Mouse (Mus musculus): ENCODE data around the gene Itih1.

Itih1 gene

DNA sequence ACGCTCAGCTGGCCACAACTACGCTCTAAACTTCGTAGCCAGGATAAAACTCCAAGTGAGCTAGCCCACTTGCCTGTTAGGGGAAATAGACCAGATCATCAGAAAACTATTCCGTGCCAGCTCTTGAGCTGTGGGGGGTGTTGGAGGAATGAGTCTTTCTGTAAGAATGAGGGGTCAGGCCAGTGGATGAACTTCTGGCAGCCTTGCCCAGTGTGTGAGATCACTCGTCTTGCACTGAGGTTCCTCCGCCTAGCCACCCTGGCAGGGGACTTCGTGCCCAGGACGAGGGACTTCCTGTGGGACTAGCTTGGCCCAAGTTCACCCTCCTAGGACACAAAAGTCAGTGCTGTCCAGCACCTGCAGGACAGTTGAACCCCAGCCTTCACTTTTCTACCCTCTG is 38.8 kb downstream of the Itih1 start:
- peak; percentile 92 for DNase-seq (ENCODE audit: low read depth)

DNA sequence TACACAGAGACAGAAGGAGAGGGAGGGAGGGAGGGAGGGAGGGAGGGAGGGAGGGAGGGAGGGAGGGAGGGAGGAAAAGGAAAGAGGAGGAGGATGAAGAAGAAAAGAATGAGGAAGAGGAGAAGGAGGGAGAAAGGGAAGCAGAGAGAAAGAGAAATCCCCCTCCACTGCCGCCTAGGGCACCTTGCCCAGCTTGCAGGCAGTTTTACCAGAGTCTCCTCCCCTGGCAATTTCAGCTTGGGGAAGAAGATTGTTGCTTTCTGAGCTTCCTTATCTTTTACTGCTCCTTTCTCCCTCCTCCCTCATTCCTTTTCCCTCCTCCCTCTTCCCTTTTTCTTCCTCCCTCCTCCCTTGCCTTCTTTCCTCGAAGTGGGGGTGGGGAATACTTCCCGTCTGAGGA is 40.1 kb downstream of the Itih1 start:
- DNase-seq (ENCODE audit: low read depth): peak; percentile 49

DNA sequence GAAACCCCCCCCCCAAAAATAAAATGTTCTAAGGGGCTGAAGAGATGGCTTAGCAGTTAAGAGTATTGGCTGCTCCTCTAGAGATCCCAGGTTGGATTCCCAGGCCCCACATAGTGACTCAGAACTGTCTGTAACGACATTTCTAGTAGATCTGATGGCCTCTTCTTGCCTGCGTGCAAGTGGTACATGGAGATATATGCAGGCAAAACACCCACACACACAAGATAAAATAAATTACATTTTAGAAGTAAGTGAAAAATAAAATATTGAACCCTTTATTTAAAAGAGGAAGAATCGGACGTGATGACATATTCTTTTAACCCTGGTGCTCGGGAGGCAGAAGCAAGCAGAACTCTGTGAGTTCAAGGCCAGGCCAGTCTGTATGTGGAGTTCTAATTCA is 40.5 kb downstream of the Itih1 start:
- DNase-seq (ENCODE audit: low read depth): no peak

DNA sequence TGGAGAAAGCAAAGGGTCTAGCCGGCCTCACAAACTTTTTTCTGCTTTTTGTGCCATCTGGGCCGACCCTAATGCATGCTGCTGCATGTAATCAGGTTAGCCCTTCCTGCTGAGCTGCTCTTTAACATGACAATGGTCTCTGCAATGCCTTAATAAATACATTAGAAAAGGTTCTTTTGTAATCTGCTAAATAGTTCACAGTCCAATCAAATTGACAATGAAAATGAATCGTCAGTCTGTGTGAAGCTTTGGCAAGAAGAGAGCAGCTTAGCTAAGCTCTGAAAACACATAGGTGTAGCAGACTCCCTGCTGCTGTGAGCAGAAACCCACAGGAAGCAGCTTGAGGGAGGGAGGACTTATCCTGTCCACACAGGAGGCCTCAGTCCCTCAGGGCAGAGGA is 43.1 kb downstream of the Itih1 start:
- no peak for DNase-seq (ENCODE audit: low read depth)

DNA sequence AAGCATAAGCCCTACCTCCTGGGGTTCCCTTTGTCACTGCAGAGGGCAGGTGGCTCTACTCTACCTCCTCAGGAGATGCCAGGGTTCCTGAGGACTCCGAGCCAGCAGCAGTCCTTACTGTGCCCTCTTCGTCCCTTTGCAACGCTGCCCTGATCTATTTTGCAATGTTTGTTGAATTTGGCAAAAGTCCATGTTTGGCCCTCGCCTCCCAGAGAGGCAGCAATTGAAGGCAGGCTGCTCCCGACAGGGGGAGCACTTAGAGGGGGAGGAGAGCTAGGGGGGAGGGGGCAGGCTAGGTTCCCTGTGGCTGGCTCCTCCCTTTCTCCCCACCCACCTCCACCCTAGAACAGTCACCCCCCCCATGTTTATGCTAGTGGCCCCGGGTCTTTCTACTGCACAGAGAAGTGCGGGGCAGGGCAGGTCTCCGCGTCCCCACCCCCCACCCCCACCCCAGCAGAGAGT is 54.8 kb downstream of the Itih1 start:
- peak; percentile 83 for DNase-seq (ENCODE audit: low read depth)

DNA sequence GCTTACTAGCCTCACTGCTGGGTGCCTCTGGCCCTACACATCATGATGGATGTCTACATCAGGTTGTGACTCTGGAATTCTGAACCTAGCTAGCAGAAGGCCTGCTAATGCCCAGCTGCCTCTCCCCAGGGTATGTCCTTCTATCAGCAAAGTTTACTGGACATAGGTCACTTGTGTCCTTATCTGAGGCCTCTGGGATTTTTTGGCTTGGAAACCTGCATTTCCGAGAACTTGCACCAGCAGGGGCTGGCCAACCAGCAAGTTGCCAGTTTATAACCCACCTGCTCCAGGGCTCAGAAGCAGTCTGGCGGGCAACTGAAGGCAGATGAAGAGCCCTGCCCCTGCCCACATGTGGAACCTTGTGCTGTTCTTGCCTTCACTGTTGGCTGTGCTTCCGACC is 56.9 kb downstream of the Itih1 start, which contains the start of gene Itih4:
Itih4 (plus strand) TSS at position 273 of the 400 bp plus-strand sequence.
- DNase-seq (ENCODE audit: low read depth): no peak

DNA sequence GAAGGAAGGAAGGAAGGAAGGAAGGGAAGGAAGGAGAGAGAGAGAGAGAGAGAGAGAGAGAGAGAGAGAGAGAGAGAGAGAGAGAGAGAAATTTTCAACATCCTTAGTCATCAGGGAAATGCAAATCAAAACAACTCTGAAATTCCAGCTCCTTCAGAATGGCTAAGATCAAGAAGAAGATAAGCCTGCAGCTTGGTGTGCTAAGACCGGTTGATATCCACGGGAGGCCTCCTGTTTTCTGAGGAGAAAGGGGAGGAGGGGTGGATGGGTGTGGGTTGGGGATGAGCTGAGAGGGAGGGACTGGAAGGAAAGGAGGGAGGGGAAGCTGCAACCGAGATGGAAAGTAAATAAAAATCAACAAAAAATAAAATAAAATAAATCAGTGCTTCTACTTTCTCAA is 57.8 kb downstream of the Itih1 start:
- peak; percentile 53 for DNase-seq (ENCODE audit: low read depth)

DNA sequence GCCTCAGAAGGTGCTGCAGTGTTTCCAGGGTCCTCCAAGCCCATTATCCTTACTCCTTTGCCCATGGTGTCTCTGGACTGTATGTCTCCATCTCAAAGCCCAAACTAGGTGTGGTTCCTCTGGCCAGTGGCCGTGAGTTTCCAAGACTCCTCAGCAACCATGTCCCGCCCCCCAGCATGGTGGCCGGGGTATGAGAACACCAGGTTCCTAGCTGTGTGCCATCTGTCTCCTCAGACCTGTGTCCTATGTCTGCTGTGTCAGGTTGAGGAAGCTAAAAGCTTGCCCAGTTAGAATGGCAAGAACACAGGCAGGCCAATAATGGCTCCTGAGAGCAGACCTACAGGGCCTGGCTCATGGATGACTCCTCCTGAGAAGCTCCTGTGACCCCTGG is 61.4 kb downstream of the Itih1 start:
- DNase-seq (ENCODE audit: low read depth): no peak

DNA sequence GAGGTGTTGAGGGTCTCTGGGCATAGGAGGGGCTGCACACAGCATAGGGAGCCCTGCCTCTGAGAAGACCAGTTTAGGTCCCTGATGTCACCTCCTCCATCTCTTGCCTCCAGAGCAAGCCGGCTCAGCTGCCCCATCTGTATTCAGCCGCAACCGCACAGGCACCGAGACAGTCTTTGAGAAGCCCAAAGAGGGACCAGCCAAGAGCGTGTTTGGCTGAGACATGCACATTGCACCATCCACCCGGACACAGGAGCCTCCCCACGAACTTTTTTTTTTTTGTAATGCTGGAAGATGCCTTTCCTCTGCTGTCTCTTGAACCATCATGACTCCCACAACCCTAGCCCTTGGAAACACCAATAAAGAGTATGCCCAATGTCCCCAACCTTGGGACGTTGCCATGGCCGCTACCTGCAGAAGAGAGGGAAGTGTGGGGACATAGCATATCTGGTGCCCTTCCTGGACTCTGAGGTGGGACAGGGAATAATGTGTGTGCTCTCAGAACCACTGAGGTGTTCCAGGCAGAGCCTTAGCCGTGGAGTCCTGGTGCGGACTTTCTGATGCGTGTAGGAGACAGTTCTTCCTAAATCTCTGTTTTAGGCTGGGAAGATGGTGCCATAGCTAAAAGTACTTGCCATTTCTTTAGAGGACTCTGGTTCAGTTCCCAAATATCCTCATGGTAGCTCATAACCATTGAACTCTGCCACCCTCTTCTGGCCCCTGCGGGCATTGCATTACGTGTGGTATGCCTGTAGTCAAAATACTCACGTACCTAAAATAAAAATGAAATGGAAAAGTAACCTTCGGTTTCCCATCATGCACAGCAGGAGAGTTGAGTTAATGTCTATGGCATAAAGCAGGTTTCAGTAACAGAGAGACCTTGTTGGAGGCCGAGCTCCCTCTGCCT is 62.0 kb downstream of the Itih1 start:
- peak; percentile 76 for DNase-seq (ENCODE audit: low read depth)

DNA sequence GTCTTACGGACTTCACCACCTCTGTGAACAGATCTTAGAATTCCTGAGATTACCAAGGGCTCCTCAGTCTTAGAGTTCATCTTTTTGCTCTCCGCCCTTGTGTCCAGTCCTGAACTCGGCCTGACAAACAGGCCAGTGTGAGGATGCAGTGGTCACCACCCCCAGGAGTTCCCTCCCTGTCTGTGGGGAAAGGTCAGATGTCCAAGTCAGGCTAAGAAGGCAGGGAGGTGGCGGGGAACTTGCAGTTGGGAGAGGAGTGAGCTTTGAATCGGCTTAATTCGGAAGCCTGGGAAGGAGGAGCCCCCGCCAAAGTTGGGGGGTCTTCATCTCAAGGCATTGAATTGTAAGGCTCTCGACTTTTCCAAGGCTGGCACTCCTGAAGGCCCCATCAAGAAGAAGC is 62.8 kb downstream of the Itih1 start:
- DNase-seq (ENCODE audit: low read depth): no peak

DNA sequence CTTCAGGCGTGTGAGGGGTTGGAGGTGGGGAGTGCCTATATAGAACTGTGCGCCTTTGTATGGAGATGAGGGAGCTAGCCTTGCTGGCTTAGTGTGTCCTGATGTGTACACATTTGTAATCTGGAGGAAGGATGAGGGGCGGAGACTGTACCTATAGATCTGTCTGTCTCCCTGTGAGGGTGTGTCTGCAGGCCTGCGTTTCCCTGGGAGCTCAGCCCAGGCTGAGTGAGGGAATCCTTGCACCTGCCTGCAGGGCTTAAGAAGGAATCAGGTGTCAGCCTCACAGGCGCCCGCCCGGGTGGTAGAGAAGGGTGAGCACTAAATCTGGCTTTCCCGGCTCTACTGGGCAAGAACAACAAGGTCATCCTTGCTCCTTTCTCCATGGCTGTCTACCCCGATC is 63.3 kb downstream of the Itih1 start:
- no peak for DNase-seq (ENCODE audit: low read depth)

Measured in NIH3T3 (cell line).